Mouse (Mus musculus): ENCODE measurements at regions not wholly inside any gene's neighbourhood (a gene's known extent, or its start where the extent isn't known, plus 50 kb on each side); places are given as distances from the start of the nearest gene placed in this dataset.

DNA sequence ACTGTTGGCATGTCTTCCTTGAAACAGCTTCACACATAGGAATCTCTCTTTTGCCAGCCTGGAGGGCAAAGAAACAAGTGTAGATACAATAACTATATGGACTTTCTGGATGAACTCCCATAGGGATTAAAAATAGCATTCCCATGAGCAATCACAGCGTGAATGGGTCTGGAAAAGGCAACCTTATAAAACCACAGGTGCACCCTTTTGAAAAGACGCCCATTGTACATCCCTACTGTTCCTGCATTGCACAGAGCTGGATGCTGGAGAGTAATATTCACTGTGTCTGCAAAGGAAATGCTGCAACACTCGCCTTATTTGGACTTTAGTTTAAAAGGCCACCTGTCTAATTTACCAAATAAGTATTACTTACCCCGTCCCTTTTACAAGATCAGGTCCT lies 72.4 kb upstream of the Fndc3b start:
- DNase-seq (ENCODE audit: low spot score) (no peak), ATAC-seq (ENCODE audit: low FRiP score, low read depth) (no peak)
- no peaks in the 10 kb centered on the region for H3K36me3 ChIP-seq (ENCODE audit: control insufficient read depth, insufficient read depth, low read length)
- no peak overlapping the region for H3K4me2 ChIP-seq (replicated peaks; ENCODE audit: low read depth, low read length, severe bottlenecking)
- no peak overlapping the region for H3K27ac ChIP-seq (replicated peaks; ENCODE audit: low read depth, low read length)
- H3K9ac ChIP-seq (ENCODE audit: low read depth, low read length, severe bottlenecking), result no peak overlapping the region
- no peaks in the 10 kb centered on the region for H3K9me3 ChIP-seq (ENCODE audit: control insufficient read depth, low read length)
- H3K4me3 ChIP-seq (replicated peaks; ENCODE audit: low read length), result no peak overlapping the region
- H3K27me3 ChIP-seq (ENCODE audit: control insufficient read depth, insufficient read depth, low read length), result no peaks in the 10 kb centered on the region
- WGBS, result 30% methylated on average over 4 of the region's 4 CpGs
- H3K4me1 ChIP-seq (ENCODE audit: control insufficient read depth, insufficient read depth, low read length), result peaks cover 16% of the 10 kb centered on the region; the same call in 1 of the 2 replicates
- TF ChIP-seq POLR2A (IDR thresholded peaks at IDR 0.05; ENCODE audit: borderline replicate concordance, extremely low read depth, insufficient read depth, insufficient read length), result no peak

DNA sequence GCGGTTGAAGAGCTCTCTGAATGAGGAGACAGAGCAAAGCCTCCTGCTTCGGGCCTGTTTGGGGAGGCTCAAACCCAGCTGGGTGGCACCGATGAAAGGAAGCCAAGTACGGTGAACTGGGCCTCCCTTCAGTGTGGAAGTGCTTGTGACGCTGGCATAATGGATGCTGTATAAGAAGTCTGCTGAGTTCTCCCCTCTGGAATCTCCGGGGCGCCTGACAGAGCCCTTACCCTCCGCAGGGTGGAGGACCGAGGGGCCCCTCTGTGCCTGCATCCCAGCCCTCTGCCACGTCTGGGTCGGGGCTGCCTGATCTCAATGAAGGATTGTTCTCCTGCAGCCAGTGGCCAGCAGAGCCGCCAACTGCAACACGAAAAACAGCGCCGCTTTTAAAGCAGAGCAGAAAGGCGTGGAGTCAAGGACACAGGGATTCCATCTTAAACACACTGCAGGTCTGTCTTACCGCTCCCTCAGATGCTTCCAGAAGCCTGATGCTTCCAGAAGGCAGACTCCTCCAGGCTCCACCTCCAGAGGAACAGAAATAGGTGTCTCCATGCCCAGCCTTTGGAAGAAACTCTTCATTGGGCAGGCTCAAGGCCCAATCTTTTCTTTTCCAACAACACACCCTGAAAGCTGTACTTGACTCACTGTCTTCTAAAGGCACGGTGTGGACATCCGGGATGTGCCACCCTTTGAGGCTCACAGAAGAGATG lies 71.1 kb upstream of the Fndc3b start:
- H3K9ac ChIP-seq (ENCODE audit: low read depth, low read length, severe bottlenecking), result peak overlapping the region; percentile 18; the same call in 1 of the 2 replicates
- peaks cover 16% of the 10 kb centered on the region; the same call in 1 of the 2 replicates for H3K4me1 ChIP-seq (ENCODE audit: control insufficient read depth, insufficient read depth, low read length)
- 30% methylated on average over 19 of the region's 19 CpGs for WGBS
- no peaks in the 10 kb centered on the region for H3K27me3 ChIP-seq (ENCODE audit: control insufficient read depth, insufficient read depth, low read length)
- DNase-seq (ENCODE audit: low spot score) (peak; percentile 38), ATAC-seq (ENCODE audit: low FRiP score, low read depth) (peak; percentile 81)
- H3K9me3 ChIP-seq (ENCODE audit: control insufficient read depth, low read length), result no peaks in the 10 kb centered on the region
- no peak overlapping the region for H3K4me3 ChIP-seq (replicated peaks; ENCODE audit: low read length)
- H3K27ac ChIP-seq (replicated peaks; ENCODE audit: low read depth, low read length), result peak overlapping the region; percentile 55
- H3K36me3 ChIP-seq (ENCODE audit: control insufficient read depth, insufficient read depth, low read length), result no peaks in the 10 kb centered on the region
- peak overlapping the region; percentile 27; the same call in 1 of the 2 replicates for H3K4me2 ChIP-seq (replicated peaks; ENCODE audit: low read depth, low read length, severe bottlenecking)
- TF ChIP-seq POLR2A (IDR thresholded peaks at IDR 0.05; ENCODE audit: borderline replicate concordance, extremely low read depth, insufficient read depth, insufficient read length), result no peak

DNA sequence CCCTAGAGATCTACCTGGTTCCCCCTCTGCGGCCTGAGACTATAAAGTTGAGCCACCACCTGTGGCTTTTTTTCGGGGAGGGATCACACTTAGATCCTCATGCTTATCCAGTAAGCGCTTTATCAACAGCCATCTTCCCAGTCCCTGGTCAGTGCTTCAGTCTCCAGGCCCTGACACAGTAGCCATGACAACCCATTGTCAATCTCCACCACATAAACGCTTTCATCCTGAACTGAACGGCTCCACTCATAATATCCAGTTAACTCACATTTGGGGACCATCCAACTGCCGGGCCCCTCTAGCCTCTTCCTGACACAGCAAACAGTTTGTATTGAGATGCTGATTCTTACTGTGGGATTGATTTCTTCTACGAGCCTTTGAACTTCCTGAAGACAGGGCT lies 68.8 kb upstream of the Fndc3b start:
- no peak for ATAC-seq (ENCODE audit: low FRiP score, low read depth)
- 63% methylated on average over 7 of the region's 7 CpGs for WGBS
- no peaks in the 10 kb centered on the region for H3K27me3 ChIP-seq (ENCODE audit: control insufficient read depth, insufficient read depth, low read length)
- H3K4me2 ChIP-seq (replicated peaks; ENCODE audit: low read depth, low read length, severe bottlenecking), result no peak overlapping the region
- H3K4me3 ChIP-seq (replicated peaks; ENCODE audit: low read length), result no peak overlapping the region
- no peak overlapping the region for H3K9ac ChIP-seq (ENCODE audit: low read depth, low read length, severe bottlenecking)
- DNase-seq (ENCODE audit: low spot score), result no peak
- peaks cover 16% of the 10 kb centered on the region; the same call in 1 of the 2 replicates for H3K4me1 ChIP-seq (ENCODE audit: control insufficient read depth, insufficient read depth, low read length)
- TF ChIP-seq POLR2A (IDR thresholded peaks at IDR 0.05; ENCODE audit: borderline replicate concordance, extremely low read depth, insufficient read depth, insufficient read length), result no peak
- no peak overlapping the region for H3K27ac ChIP-seq (replicated peaks; ENCODE audit: low read depth, low read length)
- H3K9me3 ChIP-seq (ENCODE audit: control insufficient read depth, low read length), result no peaks in the 10 kb centered on the region
- H3K36me3 ChIP-seq (ENCODE audit: control insufficient read depth, insufficient read depth, low read length), result no peaks in the 10 kb centered on the region

DNA sequence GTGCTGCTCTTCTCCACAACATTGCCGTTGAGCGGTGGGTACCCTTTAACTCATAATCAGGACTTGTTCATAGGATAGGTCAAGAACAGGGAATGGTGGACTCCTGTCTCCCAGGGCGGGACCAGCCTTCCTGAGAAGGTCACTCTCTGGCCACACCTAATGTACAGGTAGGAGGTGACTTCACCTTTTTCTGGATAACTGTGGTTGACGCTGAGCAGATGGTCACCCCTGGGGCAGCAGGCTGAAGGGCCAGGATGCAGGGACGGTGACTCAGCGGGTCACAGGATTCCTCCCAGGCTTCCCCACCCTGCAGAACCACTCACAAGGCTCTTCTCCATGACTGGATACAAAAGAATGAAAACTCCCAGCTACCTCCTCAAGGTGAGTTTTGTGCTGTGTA lies 66.6 kb upstream of the Fndc3b start:
- WGBS, result 86% methylated on average over 6 of the region's 6 CpGs
- H3K4me2 ChIP-seq (replicated peaks; ENCODE audit: low read depth, low read length, severe bottlenecking), result no peak overlapping the region

DNA sequence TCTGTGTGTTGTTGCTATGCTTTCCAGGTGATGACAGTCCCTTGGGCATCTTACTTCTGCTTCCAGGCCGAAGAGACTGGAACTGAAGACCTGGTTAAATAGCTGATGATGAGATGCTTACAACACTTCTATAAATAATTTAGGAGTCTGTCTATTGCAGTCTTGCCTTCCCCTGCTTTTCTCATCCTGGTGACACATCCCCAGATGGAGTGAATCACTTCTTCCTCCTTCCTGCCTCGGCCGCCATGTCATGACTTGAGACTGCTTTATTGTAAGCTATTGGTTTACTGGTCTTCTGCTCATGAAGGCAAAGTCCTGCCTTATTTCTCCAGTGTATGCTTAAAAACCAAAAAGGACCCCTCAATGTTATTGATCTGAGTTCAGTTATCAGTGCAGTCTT lies 62.1 kb upstream of the Fndc3b start:
- Histone ChIP-seq H3K4me1 (ENCODE audit: control insufficient read depth, insufficient read depth, low read length) (no peaks in the 10 kb centered on the region), H3K4me3 (replicated peaks; ENCODE audit: low read length) (no peak overlapping the region), H3K36me3 (ENCODE audit: control insufficient read depth, insufficient read depth, low read length) (no peaks in the 10 kb centered on the region), H3K4me2 (replicated peaks; ENCODE audit: low read depth, low read length, severe bottlenecking) (no peak overlapping the region), H3K9ac (ENCODE audit: low read depth, low read length, severe bottlenecking) (no peak overlapping the region), H3K27ac (replicated peaks; ENCODE audit: low read depth, low read length) (no peak overlapping the region), H3K27me3 (ENCODE audit: control insufficient read depth, insufficient read depth, low read length) (no peaks in the 10 kb centered on the region), H3K9me3 (ENCODE audit: control insufficient read depth, low read length) (no peaks in the 10 kb centered on the region)
- DNase-seq (ENCODE audit: low spot score) (no peak), ATAC-seq (ENCODE audit: low FRiP score, low read depth) (no peak)
- 80% methylated on average over 3 of the region's 3 CpGs for WGBS
- no peak for TF ChIP-seq POLR2A (IDR thresholded peaks at IDR 0.05; ENCODE audit: borderline replicate concordance, extremely low read depth, insufficient read depth, insufficient read length)

More for the DNA sequence above, 66.6 kb upstream of the Fndc3b start:
- H3K27ac ChIP-seq (replicated peaks; ENCODE audit: low read depth, low read length), result no peak overlapping the region
- no peak for TF ChIP-seq POLR2A (IDR thresholded peaks at IDR 0.05; ENCODE audit: borderline replicate concordance, extremely low read depth, insufficient read depth, insufficient read length)
- DNase-seq (ENCODE audit: low spot score), result no peak
- H3K9me3 ChIP-seq (ENCODE audit: control insufficient read depth, low read length), result no peaks in the 10 kb centered on the region
- no peaks in the 10 kb centered on the region for H3K27me3 ChIP-seq (ENCODE audit: control insufficient read depth, insufficient read depth, low read length)
- ATAC-seq (ENCODE audit: low FRiP score, low read depth), result no peak
- no peak overlapping the region for H3K4me3 ChIP-seq (replicated peaks; ENCODE audit: low read length)
- no peaks in the 10 kb centered on the region for H3K36me3 ChIP-seq (ENCODE audit: control insufficient read depth, insufficient read depth, low read length)
- peaks cover 8% of the 10 kb centered on the region; the same call in 1 of the 2 replicates for H3K4me1 ChIP-seq (ENCODE audit: control insufficient read depth, insufficient read depth, low read length)
- H3K9ac ChIP-seq (ENCODE audit: low read depth, low read length, severe bottlenecking), result no peak overlapping the region

Measured in limb, embryonic 14.5 days (tissue).